Mouse (Mus musculus) heart, postnatal 36 days (tissue): Measurements from ENCODE around the gene Cnga1. TPM values are rescaled to one million over a fixed set of nuclear protein-coding genes. Genes with fewer than 3 reads are reported as not detected.

ENCODE experiments used
- DNase-seq, 2 experiments: peaks; one replicate each; pipeline ENCODE4 v3.0.0; 2021 to 2022
- intact Hi-C: fragments of 180-260 bp; cut with DNase I; formaldehyde crosslinking; loops from one replicate; pipeline ENCODE4 v1.15.1; 2025
- total RNA-seq, 2 experiments: library from RNA; stranded (reverse); gene quantifications; 2 replicates each; pipeline ENCODE4 v1.2.3; 2021

The Cnga1 gene
- not detected for total RNA-seq

DNA sequence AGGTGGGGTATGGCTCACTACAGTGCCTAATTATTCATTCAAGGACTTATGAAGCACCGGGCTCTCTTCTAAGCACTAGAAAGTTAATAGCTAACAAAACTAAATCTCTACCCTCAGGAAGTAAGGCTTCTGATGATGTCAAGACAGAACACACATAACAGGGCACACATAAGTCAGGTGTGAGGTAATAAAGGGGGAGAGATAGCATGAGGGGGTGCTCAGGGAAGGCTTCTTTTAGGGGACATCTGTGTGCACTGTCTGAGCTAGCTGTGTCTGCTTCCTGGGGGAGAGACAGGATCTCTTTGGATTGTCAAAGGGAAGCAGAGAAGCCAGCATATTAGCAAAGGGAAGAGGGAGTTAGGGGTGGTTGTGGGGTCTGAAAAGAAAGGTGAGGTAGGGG, at the start of gene Cnga1:
Gene Cnga1, minus strand, starts transcription at position 101 of the 400 bp plus-strand sequence.
- DNase-seq: no peak
- intact Hi-C loops: no loop called here

DNA sequence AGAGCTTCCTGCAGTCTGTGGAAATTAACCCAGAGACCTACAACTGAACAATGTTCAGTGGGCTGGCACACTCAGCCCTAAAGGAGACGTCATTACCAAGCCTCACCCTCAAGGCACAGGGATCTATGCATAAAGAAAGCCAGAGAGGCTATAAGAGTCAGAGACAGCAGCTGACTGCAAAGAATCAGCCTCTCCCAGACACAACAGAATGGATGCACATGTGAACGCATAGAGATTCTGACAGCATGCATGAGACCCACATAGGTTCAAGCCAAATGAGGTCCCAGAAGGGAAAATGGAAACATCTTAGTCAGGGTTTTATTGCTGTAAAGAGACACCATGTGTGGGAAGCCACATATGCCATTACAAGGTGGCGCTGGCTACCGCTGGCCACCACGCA, 46.4 kb upstream of the Cnga1 start:
- intact Hi-C loops: no loop called here

DNA sequence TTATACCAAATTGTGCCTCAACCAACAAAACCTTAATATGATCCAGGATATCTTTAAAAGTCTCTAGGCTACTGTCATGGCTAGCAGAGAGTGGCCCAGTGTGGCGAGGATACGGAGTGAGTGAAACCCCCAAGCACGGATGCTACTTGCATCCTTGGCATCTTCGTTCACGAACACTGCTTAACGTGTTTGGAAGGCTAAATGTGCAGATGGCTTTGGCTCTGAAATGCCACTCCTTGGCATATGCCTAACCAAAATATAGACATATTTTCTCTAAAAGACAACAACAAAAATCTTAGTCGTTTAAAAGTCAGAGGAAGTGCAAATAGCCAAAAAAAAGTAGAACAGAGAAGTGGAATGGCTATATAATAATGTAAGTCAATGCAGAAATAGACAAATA, 45.5 kb upstream of the Cnga1 start:
- no peak for DNase-seq
- intact Hi-C loops: no loop called here

More for the DNA sequence above, 46.4 kb upstream of the Cnga1 start:
- no peak for DNase-seq

DNA sequence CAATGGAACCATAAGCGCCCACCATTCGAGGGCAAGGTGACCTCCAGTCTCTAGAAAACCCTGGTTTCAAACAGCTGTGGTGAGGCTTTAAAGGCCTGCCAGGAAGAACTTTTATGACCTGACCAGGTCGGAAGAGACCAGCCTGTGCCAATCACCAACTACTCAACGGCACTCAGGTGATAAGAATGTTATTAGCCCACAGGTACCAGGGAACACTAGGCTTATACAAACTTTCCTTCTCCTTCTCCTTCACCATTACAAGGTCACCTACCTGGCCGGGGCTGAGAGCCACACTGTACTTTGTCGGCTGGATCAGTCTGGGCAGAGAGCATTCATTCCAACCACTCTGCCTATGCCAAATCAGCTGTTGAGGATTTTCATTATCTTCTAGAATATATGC, 37.4 kb upstream of the Cnga1 start:
- DNase-seq: no peak
- intact Hi-C loops: no loop called here

DNA sequence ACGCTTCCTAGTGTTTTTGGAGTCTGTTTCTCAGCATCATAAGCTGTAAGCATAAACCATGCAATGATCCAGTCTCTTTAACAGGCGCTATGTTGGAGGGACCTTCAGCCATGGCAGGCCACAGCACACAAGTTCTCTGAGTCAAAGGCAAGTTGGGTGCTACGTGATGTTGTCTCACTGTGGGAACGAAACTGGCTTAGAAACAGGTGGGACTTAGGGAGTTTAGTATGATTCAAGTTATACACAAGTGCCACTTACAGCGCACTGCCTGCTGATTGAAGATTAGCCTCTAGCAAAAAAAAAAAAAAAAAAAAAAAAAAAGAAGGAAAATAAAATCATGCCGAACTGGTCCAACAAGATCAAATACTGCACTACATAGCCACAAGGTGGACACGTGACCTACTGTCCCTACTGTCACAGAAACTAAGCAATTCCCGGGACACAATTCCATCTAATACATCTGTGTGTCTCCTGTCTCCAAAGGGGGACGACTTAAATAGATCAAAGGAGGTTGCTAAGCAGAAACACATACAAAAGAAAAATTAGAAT, 31.0 kb upstream of the Cnga1 start:
- DNase-seq: no peak
- intact Hi-C loops: no loop called here

DNA sequence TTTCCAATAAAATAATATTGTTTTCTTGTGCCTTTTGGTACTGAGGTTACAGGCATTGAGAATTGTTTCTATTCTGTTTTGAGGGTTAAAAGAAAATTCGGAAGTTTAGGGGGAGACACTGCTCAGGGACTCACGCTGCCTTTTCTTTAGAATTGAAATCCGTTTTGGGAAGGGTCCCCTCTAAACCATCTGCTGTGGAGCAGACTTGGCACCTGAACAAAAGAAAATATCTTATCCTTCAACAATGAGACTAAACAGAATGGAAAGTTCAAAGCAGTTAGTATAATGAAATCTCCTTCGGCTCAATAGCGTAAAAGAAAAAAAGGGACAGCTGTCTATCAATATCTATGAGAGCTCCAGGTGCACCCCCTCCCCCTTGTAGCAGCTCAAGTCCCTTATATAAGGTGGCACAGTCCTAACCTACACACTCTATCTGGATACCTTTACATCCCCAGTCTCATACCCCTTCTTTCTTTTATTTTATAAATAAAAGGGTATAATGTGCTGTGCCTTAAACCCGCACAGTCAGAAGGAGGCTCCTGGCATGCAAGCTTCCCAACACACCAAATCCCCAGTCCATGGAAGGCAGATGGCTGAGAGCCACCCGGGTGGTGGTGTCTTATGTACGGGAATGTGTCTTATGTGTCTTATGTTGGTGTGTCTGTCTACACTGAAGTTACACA, 27.1 kb upstream of the Cnga1 start:
- DNase-seq: no peak
- intact Hi-C loops: no loop called here

DNA sequence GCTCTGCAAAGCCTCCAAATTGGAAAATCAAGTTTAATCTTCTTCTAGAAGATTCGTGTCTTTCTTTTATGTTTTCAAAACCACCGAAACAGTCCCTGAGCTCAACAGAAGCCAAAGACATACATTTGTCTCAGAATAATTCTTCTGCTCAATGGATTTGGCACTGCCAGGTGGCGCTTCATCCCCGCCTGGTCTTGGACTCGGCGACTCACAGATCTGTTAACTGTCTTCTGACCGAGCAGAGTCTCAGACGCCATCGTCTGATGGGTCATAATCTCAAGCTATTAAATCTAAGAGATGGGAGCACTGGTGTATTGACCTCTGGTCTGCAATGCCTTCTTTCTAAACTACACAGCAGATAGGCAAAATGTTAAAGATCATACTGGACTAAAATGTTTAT, 24.3 kb upstream of the Cnga1 start:
- DNase-seq: no peak
- intact Hi-C loops: loop anchor here (5.0 kb wide), 1 partner anchor 404 kb away; no protein-coding TSS in a partner anchor

DNA sequence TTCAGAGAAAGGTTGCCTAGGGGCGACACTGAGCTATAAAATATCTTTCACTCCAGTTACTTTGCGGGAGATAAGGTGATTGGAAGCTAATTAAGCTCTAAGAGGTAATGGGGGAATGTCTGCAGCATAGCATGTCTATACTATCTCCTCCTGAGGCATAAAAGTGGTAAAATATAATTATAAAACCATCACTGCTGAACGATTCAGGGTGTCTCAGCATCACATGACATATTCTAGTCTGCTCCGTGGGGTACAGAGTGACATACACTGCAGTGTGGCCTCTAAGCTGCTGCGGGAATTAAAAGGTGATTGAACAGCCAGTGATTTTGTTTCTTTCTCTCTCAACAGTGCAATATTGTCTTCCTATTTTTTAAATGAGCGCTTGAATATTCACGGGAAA, 22.4 kb upstream of the Cnga1 start:
- no peak for DNase-seq
- intact Hi-C loops: loop anchor here (5.0 kb wide), 1 partner anchor 406 kb away; no protein-coding TSS in a partner anchor

DNA sequence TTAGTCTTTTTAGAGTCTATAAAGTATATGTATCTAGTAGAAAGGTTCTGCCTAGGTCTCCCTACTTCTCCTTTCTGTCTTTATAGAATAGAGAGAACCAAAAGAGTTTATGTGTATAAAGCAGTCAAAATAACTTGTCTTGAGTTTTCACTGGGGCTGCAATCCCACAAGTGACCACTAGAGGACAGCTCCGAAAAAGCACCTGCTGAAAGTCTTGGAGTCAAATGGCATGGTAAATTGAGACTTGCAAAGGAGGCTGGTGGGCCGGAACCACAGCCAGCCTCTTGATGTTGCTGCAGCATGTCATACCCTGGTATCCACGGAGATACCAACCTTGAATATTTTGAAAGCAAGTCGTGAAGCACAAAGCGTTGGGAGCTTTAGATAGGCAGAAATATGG, 21.2 kb upstream of the Cnga1 start:
- peak; percentile 38 to 63 for DNase-seq
- intact Hi-C loops: loop anchor here (2.0 to 5.0 kb wide), 3 partner anchors 46 to 407 kb away; no protein-coding TSS in a partner anchor

DNA sequence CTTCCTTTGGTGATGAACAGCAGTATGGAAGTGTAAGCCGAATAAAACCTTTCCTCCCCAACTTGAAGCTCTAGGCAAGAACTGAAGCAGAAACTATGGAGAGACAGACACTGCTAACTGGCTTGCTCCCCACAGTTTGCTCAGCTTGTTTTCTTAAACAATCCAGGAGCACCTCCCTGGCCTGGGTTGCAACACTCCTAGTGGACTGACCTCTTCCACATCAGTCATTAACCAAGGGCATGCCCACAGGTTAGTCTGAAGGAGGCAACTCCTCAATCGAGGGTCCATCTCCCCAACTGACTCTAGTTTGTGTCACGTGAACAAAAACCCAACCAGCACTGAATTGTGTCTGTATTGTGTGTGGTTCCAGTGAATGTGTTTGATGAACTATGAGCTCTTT, 20.8 kb upstream of the Cnga1 start:
- DNase-seq: no peak
- intact Hi-C loops: loop anchor here (2.0 to 5.0 kb wide), 3 partner anchors 46 to 407 kb away; no protein-coding TSS in a partner anchor

DNA sequence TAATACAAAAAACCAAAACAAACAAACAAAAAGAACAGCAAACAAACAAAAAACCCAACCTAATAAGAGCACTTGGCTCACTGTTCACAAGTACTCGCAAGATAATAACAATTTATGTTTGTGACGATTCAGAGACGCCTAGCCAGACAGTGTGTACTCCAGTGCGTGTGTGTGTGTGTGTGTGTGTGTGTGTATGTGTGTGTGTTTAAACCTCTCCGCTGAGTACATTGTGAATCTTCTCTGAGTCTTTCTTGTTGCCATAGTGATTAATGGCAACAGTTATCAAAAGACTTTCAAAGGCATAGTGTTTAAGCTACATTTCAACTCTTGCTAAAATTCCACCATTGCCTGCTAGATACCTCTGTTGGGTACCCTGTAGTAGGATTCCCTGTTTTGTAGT, 20.1 kb upstream of the Cnga1 start:
- intact Hi-C loops: loop anchor here (2.0 kb wide), 2 partner anchors 47 to 95 kb away; no protein-coding TSS in a partner anchor

DNA sequence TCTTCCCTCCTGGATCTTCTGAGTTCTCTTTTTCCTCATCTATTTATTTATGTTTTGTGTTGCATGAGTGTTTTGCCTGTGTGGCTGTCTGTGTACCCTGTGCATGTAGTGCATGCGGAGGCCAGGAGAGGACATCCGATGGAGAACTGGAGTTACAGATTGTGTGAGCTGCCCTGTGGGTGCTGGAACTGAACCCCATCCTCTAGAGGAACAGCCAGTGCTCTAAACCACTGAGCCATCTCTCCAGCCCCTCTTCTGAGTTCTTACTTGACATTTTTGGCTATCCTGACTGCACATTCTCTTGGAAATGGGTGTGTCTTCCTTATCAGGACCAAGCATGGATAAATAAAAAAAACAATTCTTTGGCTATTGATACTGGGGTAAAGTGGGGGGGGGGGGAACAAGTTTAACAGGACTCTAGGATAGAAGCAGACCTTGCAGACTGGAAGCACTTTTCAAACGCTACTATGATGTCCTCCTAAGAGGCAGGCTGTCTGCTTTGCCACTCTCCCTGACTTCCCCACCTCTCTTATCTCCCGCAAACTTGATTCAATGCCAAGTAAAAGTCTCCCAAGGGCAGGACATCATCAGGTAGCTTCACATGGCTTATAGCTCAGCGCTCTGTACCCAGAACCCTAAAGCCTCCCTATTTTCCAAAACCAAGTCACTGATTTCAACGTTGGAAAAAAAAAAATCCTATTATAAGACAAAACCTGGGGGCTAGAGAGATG, 17.1 kb upstream of the Cnga1 start:
- DNase-seq: no peak
- intact Hi-C loops: no loop called here

More for the DNA sequence above, 20.1 kb upstream of the Cnga1 start:
- no peak for DNase-seq

DNA sequence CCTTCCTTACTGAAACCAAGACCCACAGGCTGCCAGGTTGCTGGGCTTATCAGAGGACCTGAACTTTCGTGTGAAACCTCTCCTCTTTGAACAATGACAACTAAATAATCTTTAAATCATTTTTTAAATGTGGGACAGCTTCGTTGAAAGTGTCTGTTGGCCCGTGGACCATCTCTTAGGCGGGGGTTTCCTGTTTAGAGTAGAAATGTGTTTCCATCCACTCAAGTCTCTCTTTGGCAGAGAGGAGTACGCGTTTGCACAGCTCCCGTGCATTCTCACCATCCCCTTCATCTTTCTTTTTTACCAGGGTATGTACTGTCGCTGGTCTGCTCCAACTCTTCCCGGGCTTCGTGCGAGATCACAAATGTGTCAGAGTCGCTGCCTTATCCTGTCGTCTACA, 14.3 kb upstream of the Cnga1 start:
- no peak for DNase-seq
- intact Hi-C loops: no loop called here

DNA sequence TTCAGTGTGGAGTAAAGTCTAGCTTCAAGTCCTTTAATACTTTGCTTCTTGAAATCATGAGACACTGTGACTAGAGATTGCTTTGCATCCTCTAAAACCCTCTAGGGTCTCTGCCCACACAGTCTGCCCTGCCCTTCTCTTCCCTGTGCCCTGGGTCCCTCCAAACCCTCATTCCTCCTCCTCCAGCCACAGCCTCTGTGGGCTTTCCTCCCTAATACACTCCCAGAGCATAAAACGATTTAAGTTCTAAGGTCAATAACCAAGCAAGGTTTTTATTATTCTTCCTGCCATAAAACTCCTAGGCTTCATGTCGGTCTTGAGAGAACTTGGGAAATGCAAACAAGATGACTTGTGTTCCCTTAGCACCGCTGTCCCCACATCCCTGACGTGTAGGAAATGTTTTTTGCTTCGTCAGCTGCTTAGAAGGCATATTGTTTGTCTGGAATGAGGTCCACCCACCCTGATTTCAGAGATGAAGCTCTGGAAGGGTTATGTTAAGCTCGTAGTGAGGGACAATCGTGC, 12.3 kb upstream of the Cnga1 start:
- intact Hi-C loops: no loop called here
- no peak for DNase-seq

DNA sequence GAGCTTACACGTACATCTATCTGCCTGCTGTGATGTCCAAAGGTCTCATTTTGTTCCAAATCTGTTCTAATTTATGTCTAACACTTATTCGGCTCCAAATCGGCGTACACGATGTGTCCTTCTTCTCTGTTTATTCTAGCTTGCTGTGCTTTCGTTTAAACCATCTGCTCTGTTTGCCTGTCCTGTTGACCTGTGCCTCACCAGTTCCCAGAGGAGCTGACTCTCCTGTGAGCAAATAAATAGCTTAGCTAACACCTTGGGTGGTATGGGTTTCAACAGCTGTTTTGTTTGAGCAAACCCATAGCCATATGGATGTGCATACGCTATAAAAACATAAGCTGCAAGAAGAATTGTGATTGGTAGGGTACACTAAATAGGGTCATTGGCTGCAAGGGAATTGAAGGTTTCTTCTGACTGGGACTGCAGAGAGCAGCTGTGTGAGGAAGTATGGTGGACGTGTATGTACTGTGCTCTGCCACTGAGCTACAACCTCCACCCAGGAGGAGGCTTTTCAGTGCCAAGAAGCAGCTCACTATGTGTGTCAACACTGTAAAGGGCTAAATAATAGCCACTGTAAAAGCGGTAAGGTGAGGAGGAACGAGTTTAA, 9.1 kb upstream of the Cnga1 start:
- DNase-seq: no peak
- intact Hi-C loops: no loop called here

DNA sequence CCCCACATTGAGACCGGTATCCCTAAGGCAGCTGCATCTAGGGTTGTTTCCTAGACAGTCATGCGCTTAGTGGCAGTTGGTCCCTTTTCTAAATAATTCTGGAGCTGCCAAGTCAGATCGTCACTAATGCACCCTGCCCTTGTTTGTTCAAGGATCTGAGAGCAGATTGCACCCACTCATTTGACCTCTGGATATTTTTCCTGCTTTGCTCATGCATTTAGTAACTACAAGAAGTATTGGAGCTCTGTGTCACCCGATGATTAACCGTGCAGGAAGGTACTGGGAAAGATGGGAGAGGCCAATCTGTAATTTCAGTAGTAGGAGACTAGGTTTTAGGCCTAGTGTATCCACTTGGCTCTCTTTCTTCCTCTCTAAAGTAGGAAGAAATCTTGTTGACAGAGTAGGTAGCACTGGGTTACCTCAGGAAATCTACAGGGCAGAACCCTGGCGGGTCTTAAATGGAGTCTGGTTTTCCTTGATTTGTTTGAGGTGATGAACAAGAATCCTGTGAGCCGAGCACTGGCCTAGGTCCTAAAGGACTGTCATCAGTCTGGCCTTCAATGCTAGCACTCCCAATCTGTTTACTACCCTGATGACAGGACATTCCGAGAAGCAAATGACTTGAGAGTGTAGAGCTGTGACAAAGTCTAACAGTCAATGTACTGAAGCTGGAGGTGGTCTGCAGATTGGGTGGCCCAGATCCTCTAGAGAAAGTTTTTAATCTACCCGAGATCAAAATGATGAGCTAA, 5.1 kb upstream of the Cnga1 start:
- intact Hi-C loops: no loop called here
- no peak for DNase-seq

DNA sequence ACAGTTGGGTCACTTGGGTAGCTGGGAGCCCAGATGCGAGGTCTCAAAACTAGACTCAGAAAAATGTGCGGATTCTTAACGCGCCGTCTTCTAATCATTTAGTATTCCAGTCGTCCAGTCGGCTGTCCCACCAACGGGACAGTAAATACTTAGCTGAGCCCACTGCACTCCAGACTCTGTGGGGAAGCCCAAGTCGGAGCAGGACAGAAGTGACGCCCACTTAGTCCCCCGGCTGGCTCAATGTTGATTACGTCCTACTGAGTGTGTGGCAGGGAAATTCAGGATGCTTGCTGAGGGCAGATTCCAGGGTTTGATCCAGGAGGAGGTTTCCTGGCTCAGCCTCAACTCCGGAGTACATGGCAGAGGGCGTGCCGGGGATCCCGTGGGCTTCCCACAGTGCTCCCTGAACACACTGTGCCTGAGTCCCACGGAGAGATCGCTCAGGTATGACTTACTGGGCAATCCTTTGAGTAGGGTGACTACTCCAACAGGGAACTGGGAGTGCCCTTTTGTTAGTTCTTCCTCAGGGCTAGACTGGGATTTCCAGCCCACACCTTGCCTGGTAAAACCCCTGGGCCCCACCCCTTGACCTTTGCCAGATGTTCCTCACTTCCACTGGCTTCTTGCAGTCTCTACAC, 4.0 kb upstream of the Cnga1 start:
- intact Hi-C loops: no loop called here
- DNase-seq: no peak

DNA sequence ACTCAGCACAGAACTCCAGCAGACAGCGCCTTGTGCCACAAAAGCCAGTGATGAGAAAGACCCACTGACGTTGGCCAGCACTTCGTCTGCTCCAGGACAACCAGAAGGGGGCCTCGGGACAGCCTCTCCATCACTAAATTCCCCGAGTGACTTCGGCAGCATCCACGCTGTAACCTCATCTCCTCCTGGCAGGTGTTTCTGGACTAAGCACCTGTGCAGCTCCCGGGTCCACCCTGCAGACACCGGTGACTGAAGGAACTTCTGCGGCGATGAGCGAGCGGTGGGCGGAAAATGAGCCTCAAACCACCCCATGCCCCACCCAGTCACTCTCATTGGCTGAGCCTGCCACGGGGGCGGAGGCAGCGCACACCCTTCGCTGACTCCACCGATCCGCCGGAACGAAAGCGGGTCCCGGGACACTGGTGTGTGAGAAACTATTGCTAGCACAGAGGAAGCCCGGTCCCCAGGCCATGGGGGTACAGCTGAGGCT, 3.4 kb upstream of the Cnga1 start, which contains the start of gene Nipal1:
Gene Nipal1, plus strand, starts transcription at position 378 of the 490 bp plus-strand sequence.
- DNase-seq: peak; percentile 16 to 24
- intact Hi-C loops: no loop called here

DNA sequence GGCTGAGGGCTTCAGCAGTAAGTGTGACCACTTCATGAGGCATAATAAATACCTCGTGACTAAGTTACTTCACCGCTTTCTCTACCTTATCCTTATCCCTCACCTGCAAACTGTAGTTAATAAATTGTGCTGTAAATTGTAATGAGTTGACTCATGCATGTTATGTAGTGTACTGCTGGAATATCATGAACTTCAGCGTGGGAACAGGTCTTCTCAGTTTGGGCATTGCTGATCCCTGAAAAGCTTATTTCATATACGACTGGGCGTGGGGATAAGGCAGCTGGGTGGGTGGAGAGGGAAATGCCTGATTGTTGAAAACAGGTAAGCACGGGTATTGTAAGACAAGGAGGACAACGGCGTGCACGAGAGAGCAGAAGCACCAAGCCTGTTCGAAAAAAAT, 2.9 kb upstream of the Cnga1 start:
- intact Hi-C loops: no loop called here
- no peak for DNase-seq

DNA sequence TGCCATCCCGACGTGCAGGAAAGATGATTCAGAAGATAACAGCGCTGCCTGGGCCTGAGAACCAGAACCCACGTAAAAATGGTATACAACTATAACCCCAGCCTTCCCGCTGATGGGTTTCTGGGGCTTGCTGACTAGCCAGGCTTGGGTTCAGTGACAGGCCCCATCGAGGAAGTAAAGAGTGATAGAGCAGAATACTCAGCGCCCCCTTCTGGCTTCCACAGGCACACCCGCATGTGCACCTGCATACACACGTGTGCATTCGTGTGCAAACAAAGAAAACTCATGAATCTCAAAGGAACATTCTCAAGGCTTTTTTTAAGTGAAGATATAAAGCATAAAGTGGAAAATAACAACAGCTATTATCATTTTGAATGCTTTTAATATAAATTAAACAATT, 2.1 kb upstream of the Cnga1 start:
- intact Hi-C loops: no loop called here
- DNase-seq: no peak
